Mouse (Mus musculus) bone marrow macrophage, adult 2 months (primary cell): ENCODE measurements at regions not wholly inside any gene's neighbourhood (a gene's known extent, or its start where the extent isn't known, plus 50 kb on each side); places are given as distances from the start of the nearest gene placed in this dataset.

Experiments
- CTCF ChIP-seq: IDR thresholded peaks from 2 replicates; pipeline ENCODE4 v1.5.1; 2012; ENCODE audit warnings: low read depth, mild to moderate bottlenecking, low read length, moderate library complexity
- POLR2A ChIP-seq: IDR thresholded peaks from 2 replicates; pipeline ENCODE4 v1.6.1; 2012; ENCODE audit warnings: mild to moderate bottlenecking, low read depth, low read length, borderline replicate concordance

- TF ChIP-seq POLR2A (no peak), CTCF (no peak)
These were observed 87.1 kb downstream of the A830031A19Rik start for GRCm38 (mm10) chr11:23987532-23988450.
